Mouse (Mus musculus) ovary, postnatal 10 days (tissue): ENCODE data around the gene Uspl1.

Experiments used
- DNase-seq: peaks from one replicate; pipeline ENCODE4 v3.0.0; 2022; ENCODE audit warnings: low spot score

Gene Uspl1

GRCm38 (mm10) chr5:149257518-149258281 is 73.5 kb downstream of the Uspl1 start:
- DNase-seq: no peak

DNA sequence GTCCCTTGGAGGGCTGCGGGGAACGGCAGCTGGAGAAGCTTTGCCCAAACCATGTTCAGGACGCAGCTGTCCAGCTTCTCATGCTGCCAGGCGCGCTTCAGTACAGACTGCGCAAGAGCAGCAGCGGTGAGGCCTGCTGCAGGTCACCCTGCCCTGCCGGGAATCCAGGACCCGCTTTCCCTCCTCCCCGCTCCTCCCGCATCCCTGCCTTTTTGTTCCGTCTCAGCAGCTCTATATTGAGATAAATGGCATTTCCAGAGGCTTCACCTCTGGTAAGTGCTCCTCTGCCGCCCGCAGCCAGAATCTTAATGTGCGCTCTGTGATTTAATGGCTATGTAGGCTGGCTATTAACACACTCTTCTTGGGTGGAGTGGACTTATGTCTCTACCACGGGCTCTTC is 74.9 kb downstream of the Uspl1 start:
- DNase-seq: no peak

DNA sequence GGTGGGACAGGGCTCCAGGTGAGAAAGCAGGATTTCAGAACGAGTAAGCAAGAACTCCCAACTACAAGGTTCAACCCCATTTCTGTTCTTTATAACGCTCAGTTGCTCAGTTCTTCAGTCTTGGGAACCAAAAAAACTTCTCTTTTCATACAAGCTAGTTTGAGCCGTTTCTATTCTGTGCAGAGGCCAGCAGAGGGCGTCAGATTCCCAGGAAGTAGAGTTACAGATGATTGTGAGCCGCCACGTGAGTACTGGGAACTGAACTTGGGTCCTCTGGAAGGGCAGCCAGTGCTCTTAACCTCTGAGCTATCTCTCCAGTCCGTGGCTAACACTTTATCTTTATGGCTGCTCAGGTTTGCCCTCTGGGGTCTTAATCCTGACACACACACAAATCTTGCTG is 77.3 kb downstream of the Uspl1 start:
- DNase-seq: no peak

DNA sequence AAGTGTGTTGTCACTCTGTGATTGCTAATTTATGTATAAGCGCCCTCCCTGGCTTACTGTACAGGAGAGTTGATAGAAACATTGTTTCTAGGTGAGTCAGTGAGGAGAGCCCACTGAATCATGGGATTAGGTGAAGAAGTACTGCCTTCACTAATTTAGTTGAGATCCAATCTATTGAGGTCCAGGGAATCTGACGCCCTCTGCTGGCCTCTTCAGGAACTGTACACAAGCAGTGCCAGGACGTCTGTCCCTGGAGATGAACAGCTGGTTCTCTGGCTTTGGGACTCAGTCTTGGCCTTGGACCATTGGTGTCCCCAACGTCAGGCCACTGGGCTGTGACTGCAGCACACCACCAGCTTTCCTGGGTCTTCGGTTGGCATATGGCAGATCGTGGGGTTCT is 77.7 kb downstream of the Uspl1 start:
- no peak for DNase-seq

GRCm38 (mm10) chr5:149264405-149264804 is 80.3 kb downstream of the Uspl1 start, which contains the start of gene Alox5ap:
Alox5ap (plus strand) TSS chr5:149264767.
- DNase-seq: no peak

DNA sequence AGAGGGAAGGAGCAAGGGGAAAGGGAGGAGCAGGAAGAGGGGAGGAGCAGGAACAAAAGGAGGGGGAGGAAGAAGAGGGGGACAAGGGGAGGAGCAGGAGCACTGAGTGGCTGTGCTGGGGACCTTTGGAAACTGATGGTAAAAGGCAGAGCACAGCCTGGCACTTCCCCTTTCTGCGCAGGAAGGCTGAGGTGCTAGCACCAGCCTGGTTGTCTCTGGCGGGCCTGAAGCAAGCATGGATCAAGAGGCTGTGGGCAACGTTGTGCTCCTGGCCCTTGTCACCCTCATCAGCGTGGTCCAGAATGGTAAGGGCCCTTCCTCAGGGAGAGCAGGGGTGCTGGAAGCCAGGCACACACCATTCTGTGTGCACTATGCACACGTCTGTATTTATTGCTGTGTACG is 80.7 kb downstream of the Uspl1 start:
- DNase-seq: no peak
